Mouse (Mus musculus): ENCODE data around the gene Pex19. TPM values are rescaled to one million over a fixed set of nuclear protein-coding genes. Genes with fewer than 3 reads are reported as not detected.

The Pex19 gene
- 138 and 139 TPM in 2 replicates for polyA plus RNA-seq (2015; fragmentation: Nextera tagmentation; extraction: Ambion mirVana)

DNA sequence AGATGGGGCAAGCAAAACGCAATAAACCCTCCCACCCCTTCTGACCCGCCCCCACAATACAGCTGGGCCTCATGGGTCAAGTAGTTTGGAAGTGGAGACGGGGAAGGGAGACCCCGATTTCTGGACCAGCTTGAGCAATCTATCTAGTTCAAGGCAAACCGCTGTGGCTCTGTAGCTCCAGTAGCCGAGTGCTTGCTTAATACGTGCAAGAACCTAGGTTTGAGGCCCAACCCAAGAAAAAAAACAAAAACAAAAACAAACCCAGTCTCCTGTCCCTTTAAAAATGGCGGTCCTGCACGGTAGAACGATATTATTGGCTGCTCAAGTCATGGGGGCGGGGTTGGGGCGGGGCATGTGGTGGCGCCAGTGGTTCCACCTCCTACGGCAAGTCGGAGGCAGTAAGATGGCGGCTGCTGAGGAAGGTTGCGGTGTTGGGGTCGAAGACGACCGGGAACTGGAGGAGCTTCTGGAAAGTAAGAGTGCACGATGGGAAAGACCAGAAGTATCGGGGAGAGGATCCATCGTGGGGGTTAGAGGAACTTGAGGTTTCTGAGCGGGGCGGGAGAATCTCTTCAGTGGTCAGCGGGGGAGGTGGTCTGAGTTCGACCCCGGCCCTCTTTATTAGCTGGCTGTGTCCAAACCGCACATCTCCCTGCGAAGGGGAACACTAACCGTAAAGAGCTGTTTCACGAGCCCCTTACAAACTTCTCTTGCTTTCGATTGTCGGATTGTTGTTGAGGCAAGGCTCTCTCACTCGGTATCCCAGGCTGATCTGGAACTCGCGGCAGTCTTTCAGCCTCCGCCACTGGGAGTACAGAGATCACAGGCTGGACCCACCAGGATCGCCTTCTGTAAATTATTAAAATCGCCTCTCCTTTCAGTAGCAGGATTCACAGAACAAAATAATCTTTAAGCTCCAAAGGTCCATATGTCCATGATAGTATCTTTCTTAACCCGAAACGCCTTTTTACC lies at the start of gene Pex19:
TSS of gene Pex19 (plus strand) at position 380 of the 972 bp plus-strand sequence.
- Histone ChIP-seq H3K4me2 (replicated peaks) (peak within 1 kb of the TSS; percentile 85), H3K4me1 (peaks cover 13% of the 10 kb centered on the region), H3K36me3 (peaks cover 55% of the 10 kb centered on the region), H3K9me3 (replicated peaks) (no peaks in the 10 kb centered on the region), H3K27ac (replicated peaks) (peak within 1 kb of the TSS; percentile 60; the same call in 1 of the 2 replicates), H3K27me3 (no peaks in the 10 kb centered on the region), H3K9ac (peak within 1 kb of the TSS; percentile 94), H3K4me3 (replicated peaks) (peak within 1 kb of the TSS; percentile 86)
- ATAC-seq (ENCODE audit: insufficient number of reproducible peaks, low FRiP score, low TSS enrichment, low read depth): peak; percentile 94
- WGBS: 1% methylated on average over 42 of the region's 42 CpGs

DNA sequence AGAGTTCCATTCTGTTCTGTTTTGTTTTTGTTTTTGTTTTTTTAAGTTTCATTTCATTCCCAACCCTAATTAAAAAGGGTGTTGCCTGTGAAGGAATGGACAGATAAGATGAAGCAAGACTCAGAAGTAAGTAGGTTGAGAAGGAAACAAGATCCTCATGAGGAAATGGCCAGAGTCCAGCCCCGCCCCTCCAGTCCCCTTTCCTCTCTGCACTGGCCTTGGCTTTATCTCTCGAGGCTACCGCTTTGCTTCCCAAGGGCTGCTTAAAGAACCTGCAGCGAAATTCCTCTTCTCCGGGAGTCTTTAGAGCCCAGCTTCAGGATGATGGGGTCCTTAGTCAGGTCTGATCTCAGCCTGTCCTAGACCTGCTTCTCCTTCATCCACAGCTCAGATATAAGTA lies 48.6 kb upstream of the Pex19 start:
- H3K27ac ChIP-seq (replicated peaks): no peak overlapping the region
- H3K36me3 ChIP-seq: peaks cover 61% of the 10 kb centered on the region
- H3K4me1 ChIP-seq: peaks cover 4% of the 10 kb centered on the region
- no peak overlapping the region for H3K4me2 ChIP-seq (replicated peaks)
- ATAC-seq (ENCODE audit: insufficient number of reproducible peaks, low FRiP score, low TSS enrichment, low read depth): no peak
- no peak overlapping the region; the same call in 1 of the 2 replicates for H3K9ac ChIP-seq
- H3K4me3 ChIP-seq (replicated peaks): no peak overlapping the region
- WGBS: 66% methylated on average over 5 of the region's 5 CpGs
- H3K9me3 ChIP-seq (replicated peaks): no peaks in the 10 kb centered on the region
- H3K27me3 ChIP-seq: no peaks in the 10 kb centered on the region

DNA sequence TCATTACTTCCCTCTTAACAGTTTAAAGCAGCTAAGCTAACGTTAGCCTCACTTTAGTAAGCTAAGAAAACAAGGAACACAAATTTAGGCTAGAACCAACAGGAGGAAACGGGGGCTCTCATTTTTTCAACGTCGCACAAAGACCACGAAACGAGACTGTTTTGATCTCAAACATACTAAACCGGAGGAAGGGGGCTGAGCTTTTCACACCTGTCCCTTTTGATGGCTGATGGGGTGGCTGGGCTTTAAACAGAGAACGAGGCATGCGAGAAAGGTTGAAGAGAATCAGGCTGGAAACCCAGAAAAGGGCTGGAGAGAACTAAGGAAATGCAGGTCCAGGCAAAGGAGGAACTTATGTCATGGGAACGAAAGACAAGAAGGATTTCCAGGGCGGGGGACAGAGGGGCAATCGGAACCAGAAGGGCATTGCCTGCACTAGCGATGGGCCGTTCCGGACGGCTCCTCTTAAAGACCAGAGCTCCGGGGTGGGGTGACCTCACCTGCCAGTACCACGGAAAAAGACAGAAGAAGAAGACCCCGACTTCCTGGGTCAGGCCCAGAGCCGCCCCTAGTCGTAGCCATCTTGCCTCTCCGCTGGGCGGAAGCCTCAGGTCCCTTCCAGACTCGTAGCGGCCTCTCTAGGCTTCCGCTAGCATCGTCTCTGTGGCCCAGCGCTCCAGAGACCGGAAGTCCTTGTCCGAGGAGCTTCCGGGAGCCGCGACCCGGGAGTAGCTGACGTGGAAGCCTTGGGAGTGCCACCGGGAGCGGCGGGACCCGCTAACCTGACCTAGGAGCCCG lies 44.3 kb upstream of the Pex19 start, which contains the start of the genes Copa and Ncstn:
TSS of gene Copa (plus strand) at position 429 of the 798 bp plus-strand sequence.
TSS of gene Ncstn (minus strand) at position 695 of the 798 bp plus-strand sequence.
- ATAC-seq (ENCODE audit: insufficient number of reproducible peaks, low FRiP score, low TSS enrichment, low read depth): peak; percentile 97
- no peaks in the 10 kb centered on the region for H3K9me3 ChIP-seq (replicated peaks)
- H3K27ac ChIP-seq (replicated peaks): peak within 1 kb of the TSS; percentile 85
- peak within 1 kb of the TSS; percentile 87 for H3K9ac ChIP-seq
- peak within 1 kb of the TSS; percentile 53 for H3K4me2 ChIP-seq (replicated peaks)
- WGBS: under 1% methylated on average over 40 of the region's 40 CpGs
- H3K4me3 ChIP-seq (replicated peaks): peak within 1 kb of the TSS; percentile 88
- no peaks in the 10 kb centered on the region for H3K27me3 ChIP-seq
- H3K4me1 ChIP-seq: peaks cover 15% of the 10 kb centered on the region
- H3K36me3 ChIP-seq: peaks cover 20% of the 10 kb centered on the region

DNA sequence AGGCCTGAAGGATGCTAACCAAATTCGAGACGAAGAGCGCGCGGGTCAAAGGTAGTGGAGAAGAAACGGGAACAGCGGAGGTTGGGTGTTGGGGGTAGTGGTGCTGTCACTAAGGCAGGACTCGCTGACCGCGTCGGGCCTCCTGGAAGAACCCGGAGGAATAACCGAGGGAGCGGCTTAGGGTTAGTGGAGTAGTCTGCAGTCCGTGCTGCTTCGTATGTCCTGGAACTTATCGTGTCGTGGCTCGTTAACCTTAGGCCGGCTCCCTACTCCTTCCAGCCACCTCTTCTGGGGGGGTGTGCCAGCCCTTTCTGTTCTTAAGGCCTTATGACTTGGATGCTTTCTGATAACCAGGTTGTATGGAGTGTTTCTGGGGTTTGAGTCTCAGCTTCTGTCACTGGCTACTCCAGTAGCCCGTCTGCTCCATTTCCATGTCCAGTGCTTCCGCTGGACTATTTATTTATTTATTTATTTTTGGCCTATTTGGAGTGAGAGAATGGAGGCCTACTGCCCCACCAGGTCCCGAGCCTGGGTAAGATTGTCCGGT lies 43.6 kb upstream of the Pex19 start:
- H3K9me3 ChIP-seq (replicated peaks): no peaks in the 10 kb centered on the region
- no peaks in the 10 kb centered on the region for H3K27me3 ChIP-seq
- H3K4me1 ChIP-seq: peaks cover 15% of the 10 kb centered on the region
- under 1% methylated on average over 24 of the region's 24 CpGs for WGBS
- H3K36me3 ChIP-seq: peaks cover 21% of the 10 kb centered on the region
- H3K9ac ChIP-seq: peak overlapping the region; percentile 87
- H3K27ac ChIP-seq (replicated peaks): peak overlapping the region; percentile 85
- H3K4me3 ChIP-seq (replicated peaks): peak overlapping the region; percentile 88
- ATAC-seq (ENCODE audit: insufficient number of reproducible peaks, low FRiP score, low TSS enrichment, low read depth): peak; percentile 70
- peak overlapping the region; percentile 53 for H3K4me2 ChIP-seq (replicated peaks)

DNA sequence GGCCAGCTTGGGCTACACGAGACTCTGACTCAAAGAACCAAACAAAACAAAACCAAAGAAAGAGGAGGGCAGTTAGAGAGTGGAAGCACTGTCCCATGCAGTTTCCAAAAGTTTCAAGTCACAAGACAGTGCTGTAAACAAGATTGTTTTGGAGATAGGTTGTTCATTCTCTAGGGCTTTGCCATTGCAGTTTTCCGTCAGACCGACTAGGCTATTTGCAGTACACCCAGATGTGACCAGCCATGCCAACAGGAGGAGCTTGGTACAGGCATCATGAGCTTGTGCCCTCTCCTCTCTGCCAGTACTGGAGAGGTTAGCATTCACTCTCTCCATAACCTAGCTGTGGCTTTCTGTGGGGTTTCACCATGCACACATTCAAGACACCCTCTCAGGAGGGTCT lies 33.0 kb upstream of the Pex19 start:
- H3K4me3 ChIP-seq (replicated peaks): no peak overlapping the region
- WGBS: 74% methylated on average over 3 of the region's 3 CpGs
- peaks cover 81% of the 10 kb centered on the region for H3K36me3 ChIP-seq
- no peaks in the 10 kb centered on the region for H3K27me3 ChIP-seq
- H3K4me1 ChIP-seq: no peaks in the 10 kb centered on the region
- H3K9ac ChIP-seq: no peak overlapping the region
- no peak overlapping the region for H3K27ac ChIP-seq (replicated peaks)
- no peak overlapping the region for H3K4me2 ChIP-seq (replicated peaks)
- ATAC-seq (ENCODE audit: insufficient number of reproducible peaks, low FRiP score, low TSS enrichment, low read depth): no peak
- H3K9me3 ChIP-seq (replicated peaks): no peaks in the 10 kb centered on the region

DNA sequence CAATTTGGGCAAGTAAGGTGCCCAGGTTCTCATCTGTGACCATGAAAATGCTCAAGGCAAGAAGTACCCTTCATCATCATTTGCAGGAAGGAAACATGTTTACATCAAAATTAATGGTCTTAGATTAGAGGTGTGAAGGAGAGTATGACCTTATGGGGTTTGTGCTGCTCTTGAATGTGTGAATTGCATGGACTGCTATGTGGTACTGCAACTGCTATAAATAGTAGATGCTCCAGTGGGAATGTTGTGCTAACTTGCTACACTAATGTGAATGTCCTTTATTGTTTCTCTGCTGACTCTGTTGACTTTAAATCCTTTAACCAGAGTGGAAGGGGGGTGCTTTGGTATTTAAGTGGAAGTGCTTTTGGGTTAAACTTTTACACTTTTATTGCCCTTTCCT lies 32.3 kb upstream of the Pex19 start:
- Histone ChIP-seq H3K4me2 (replicated peaks) (no peak overlapping the region), H3K36me3 (peaks cover 77% of the 10 kb centered on the region), H3K27ac (replicated peaks) (no peak overlapping the region), H3K4me1 (no peaks in the 10 kb centered on the region), H3K4me3 (replicated peaks) (no peak overlapping the region), H3K9me3 (replicated peaks) (no peaks in the 10 kb centered on the region), H3K9ac (no peak overlapping the region), H3K27me3 (no peaks in the 10 kb centered on the region)
- ATAC-seq (ENCODE audit: insufficient number of reproducible peaks, low FRiP score, low TSS enrichment, low read depth): no peak

DNA sequence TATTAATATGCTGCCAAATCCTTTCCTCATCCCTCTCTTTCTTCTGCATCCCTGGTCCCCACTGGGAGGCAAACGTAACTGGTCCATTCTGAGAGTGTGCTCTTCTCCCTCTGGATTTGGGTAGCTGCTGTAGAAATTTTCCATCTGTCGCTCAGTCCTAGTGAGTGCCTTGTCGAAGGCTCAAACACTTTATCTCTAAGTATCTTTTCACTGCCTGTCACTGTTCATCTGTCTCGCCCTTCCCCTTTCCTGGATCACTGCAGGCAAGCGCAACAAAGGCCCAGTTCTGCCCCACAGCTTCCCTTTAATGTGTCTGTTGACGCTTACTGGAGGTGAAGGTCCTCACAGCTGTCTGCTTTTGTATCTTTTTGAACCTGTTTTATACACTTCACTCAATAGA lies 31.4 kb upstream of the Pex19 start:
- Histone ChIP-seq H3K4me3 (replicated peaks) (no peak overlapping the region), H3K9ac (no peak overlapping the region), H3K4me1 (no peaks in the 10 kb centered on the region), H3K9me3 (replicated peaks) (no peaks in the 10 kb centered on the region), H3K4me2 (replicated peaks) (no peak overlapping the region), H3K27ac (replicated peaks) (no peak overlapping the region), H3K27me3 (no peaks in the 10 kb centered on the region), H3K36me3 (peaks cover 73% of the 10 kb centered on the region)
- WGBS: 74% methylated on average over 6 of the region's 6 CpGs
- no peak for ATAC-seq (ENCODE audit: insufficient number of reproducible peaks, low FRiP score, low TSS enrichment, low read depth)

DNA sequence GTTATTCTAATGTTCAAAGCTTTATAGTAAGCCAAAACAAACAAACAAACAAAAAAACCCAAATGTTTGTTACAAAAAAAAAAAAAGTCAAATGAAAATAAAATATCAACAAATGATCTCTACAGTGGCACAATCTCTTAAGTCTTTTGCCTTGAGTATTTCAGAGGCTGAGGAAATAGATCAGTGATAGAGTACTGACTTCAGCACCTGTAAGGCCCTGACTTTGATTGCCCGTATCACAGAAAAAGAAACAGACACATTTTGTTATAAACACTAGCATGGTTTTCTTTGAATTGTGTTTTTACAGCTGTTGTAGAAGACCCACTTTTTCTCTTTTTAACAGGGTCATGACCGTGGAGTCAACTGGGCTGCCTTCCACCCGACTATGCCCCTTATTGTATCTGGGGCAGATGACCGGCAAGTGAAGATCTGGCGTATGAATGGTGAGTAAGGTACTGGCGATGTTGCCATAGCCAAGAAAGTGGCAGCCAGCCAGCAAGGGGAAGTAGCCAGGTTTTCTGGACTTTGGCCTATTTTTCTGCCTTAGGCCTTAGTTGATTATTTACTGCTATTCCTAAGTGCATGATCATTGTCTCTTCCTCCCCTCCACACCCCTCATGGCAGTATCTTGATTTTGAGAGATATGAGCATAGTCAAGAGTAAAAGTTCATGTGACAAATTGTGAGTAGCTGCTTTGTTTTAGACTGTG lies 27.1 kb upstream of the Pex19 start:
- Histone ChIP-seq H3K9ac (no peak overlapping the region), H3K27ac (replicated peaks) (no peak overlapping the region), H3K27me3 (no peaks in the 10 kb centered on the region), H3K4me1 (no peaks in the 10 kb centered on the region), H3K36me3 (peaks cover 74% of the 10 kb centered on the region), H3K4me2 (replicated peaks) (no peak overlapping the region), H3K4me3 (replicated peaks) (no peak overlapping the region), H3K9me3 (replicated peaks) (no peaks in the 10 kb centered on the region)
- 85% methylated on average over 6 of the region's 6 CpGs for WGBS
- ATAC-seq (ENCODE audit: insufficient number of reproducible peaks, low FRiP score, low TSS enrichment, low read depth): no peak

DNA sequence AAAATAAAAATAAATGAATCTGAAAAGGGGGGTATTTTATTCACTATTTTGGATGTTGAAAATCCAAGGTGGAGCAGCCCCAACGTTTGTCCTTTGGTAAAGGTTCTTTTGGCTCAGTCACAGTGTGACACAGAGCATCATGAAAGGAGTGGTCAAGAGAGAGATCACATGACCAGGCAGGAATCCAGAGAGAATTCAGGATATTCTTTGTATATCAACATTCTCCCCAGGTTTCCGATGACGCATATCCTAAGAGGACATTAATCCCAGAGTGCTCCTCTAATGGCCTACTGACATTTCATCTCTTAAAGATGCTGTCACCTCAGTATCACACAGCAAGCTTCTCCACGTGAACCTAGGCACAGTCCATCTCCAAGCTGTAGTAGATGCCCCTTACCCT lies 22.9 kb upstream of the Pex19 start:
- WGBS: 88% methylated on average over 4 of the region's 4 CpGs
- Histone ChIP-seq H3K9me3 (replicated peaks) (no peaks in the 10 kb centered on the region), H3K27me3 (no peaks in the 10 kb centered on the region), H3K4me3 (replicated peaks) (no peak overlapping the region), H3K4me1 (no peaks in the 10 kb centered on the region), H3K4me2 (replicated peaks) (no peak overlapping the region), H3K9ac (no peak overlapping the region), H3K36me3 (peaks cover 86% of the 10 kb centered on the region), H3K27ac (replicated peaks) (no peak overlapping the region)
- no peak for ATAC-seq (ENCODE audit: insufficient number of reproducible peaks, low FRiP score, low TSS enrichment, low read depth)

DNA sequence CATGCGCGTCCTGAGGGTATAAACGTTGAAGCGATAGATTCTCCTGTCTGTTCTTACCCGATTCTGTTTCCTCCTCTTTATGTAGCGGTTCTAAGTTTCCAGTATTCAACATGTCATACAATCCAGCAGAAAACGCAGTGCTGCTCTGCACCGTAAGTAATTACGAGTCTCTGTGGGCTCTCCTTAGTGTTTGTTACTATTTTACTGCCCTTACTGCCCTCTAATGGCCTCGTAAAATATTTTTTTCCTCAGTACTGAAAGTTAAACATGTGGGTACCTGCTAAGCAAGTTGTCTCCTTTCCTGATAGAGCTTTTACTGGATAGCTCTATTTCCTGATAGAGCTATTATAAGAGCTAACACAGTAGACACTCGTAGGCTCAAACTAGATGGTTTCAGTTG lies 21.5 kb upstream of the Pex19 start:
- Histone ChIP-seq H3K27me3 (no peaks in the 10 kb centered on the region), H3K4me2 (replicated peaks) (no peak overlapping the region), H3K4me1 (no peaks in the 10 kb centered on the region), H3K9ac (no peak overlapping the region), H3K36me3 (peaks cover 92% of the 10 kb centered on the region), H3K27ac (replicated peaks) (no peak overlapping the region), H3K9me3 (replicated peaks) (no peaks in the 10 kb centered on the region), H3K4me3 (replicated peaks) (no peak overlapping the region)
- WGBS: 76% methylated on average over 11 of the region's 11 CpGs
- ATAC-seq (ENCODE audit: insufficient number of reproducible peaks, low FRiP score, low TSS enrichment, low read depth): no peak
